Mouse (Mus musculus): ENCODE results near the gene Mettl8.

DNA sequence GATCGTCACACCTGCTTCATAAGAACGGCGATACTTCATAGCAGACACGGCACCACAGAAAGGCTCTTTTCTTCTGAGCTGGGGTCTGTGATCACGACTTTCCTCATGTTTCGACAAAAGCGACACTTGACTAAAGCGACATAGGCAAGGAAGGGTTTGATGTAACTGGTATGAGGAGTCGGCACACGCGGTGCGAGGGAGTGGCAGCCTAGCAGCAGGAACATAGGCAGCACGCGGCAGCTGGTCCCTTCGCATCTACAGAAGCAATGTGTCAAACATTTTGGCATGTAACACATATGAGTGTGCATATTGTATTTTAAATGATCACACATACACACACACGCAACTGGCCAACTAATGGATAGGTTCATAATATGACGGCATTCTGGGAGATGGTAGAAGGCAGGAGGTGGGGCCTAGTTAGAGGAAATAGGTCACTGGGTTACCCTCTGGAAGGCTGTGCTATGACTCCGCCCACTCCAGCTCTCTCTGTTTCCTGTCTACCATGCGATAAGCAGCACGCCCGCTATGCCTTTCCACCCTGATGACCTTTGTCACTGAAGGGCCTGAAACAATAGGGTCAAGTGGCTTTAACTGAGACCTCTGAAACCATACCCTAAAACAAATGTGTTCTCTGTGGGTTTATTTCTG is 116.4 kb downstream of the Mettl8 start:
- TF ChIP-seq POLR2A (IDR thresholded peaks at IDR 0.05; ENCODE audit: borderline replicate concordance, extremely low read depth, insufficient read depth, insufficient read length, poor library complexity, severe bottlenecking) (no peak), CTCF (IDR thresholded peaks at IDR 0.05; ENCODE audit: borderline replicate concordance, extremely low read depth, insufficient read depth, insufficient read length) (no peak)
